Mouse (Mus musculus) ES-E14 (cell line): ENCODE results near the gene Rab11fip5.

Experiments used
- CHD2 ChIP-seq: IDR thresholded peaks from 2 replicates; pipeline ENCODE4 v1.6.1; 2014; ENCODE audit warnings: mild to moderate bottlenecking, low read depth, low read length, inconsistent platforms
- HCFC1 ChIP-seq: IDR thresholded peaks from 2 replicates; pipeline ENCODE4 v1.6.1; 2012; ENCODE audit warnings: low read length, inconsistent platforms, borderline replicate concordance; ENCODE audit not compliant: insufficient read depth
- ZC3H11A ChIP-seq: IDR thresholded peaks from 2 replicates; pipeline ENCODE4 v1.6.1; 2012; ENCODE audit warnings: low read depth, mild to moderate bottlenecking, inconsistent platforms, low read length, borderline replicate concordance
- ZNF384 ChIP-seq: IDR thresholded peaks from 2 replicates; pipeline ENCODE4 v1.6.1; 2012; ENCODE audit warnings: low read depth, low read length, inconsistent platforms

GRCm38 (mm10) chr6:85377876-85378275 is 3.4 kb upstream of the Rab11fip5 start:
- TF ChIP-seq CHD2, result no peak
- TF ChIP-seq HCFC1, result no peak
- TF ChIP-seq ZNF384, result no peak
- no peak for TF ChIP-seq ZC3H11A
